Mouse (Mus musculus): Measurements from ENCODE around the gene Pcx.

DNA sequence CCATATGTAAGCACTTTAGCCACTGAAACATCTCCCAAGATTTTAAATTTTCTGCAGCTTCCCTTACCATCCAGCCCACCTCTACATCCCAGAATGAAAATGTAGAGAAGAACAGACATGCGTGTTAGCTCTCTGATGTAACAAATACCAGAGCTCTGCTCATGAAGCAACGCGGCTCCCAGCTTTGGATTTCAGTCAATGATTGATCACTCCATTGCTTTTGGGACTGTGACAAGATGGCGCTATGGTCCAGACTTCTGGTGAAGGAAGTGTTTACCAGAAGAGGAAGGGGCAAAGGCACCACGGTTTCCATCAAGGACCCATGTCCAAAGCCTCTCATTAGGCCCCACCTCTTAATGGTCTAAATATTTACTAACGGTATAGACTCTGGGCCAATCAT is 35.6 kb downstream of the Pcx start:
- TF ChIP-seq CTCF (IDR thresholded peaks at IDR 0.05): no peak
- no peak for TF ChIP-seq POLR2A (IDR thresholded peaks at IDR 0.05; ENCODE audit: insufficient read depth, low read depth, low read length)

All from heart, adult 2 months (tissue).